Mouse (Mus musculus) hindbrain, embryonic 10.5 days (tissue): ENCODE results near the gene Gm13304. TPM values are rescaled to one million over a fixed set of nuclear protein-coding genes. Genes with fewer than 3 reads are reported as not detected.
"Not testable (repeated sequence)": the region's sequence is repeated elsewhere in the genome, so short reads cannot be mapped to it uniquely, and the experiment has no call there.

ENCODE experiments used
- DNase-seq: peaks from one replicate; pipeline ENCODE4 v3.0.0-alpha.2; 2017; ENCODE audit warnings: low spot score
- H3K27ac ChIP-seq: fragments of 300-500 bp; sonication (generic); 2 replicates; pipeline ENCODE4 v1.5.1; 2016; ENCODE audit warnings: mild to moderate bottlenecking, moderate library complexity
- H3K27me3 ChIP-seq: fragments of 300-500 bp; sonication (generic); 2 replicates; pipeline ENCODE4 v1.6.1; 2016; ENCODE audit warnings: mild to moderate bottlenecking; ENCODE audit not compliant: poor library complexity, insufficient read depth, severe bottlenecking
- H3K36me3 ChIP-seq: fragments of 300-500 bp; sonication (generic); 2 replicates; pipeline ENCODE4 v1.6.1; 2016; ENCODE audit warnings: mild to moderate bottlenecking, moderate library complexity
- H3K4me1 ChIP-seq: fragments of 300-500 bp; sonication (generic); replicated peaks from 2 replicates; pipeline ENCODE4 v1.6.1; 2016; ENCODE audit warnings: mild to moderate bottlenecking
- H3K4me3 ChIP-seq: fragments of 300-500 bp; sonication (generic); 2 replicates; pipeline ENCODE4 v1.5.1; 2016; ENCODE audit warnings: mild to moderate bottlenecking, moderate library complexity
- H3K9me3 ChIP-seq: fragments of 300-500 bp; sonication (generic); 2 replicates; pipeline ENCODE4 v1.6.1; 2016; ENCODE audit warnings: mild to moderate bottlenecking, moderate library complexity
- WGBS: fragments of 180-500 bp; shearing (Covaris S2); methylation state at CpG from one replicate; pipeline ENCODE4 v1.1.7; 2016; 5-methylcytosine and 5-hydroxymethylcytosine counted together
- polyA plus RNA-seq: library from polyadenylated mRNA; unstranded; fragments of >200 nt; fragmentation: Nextera tagmentation; extraction: Ambion mirVana; gene quantifications from 2 replicates; pipeline ENCODE4 v1.2.1, GENCODE M21; 2016

Gene Gm13304
- not detected in 2 replicates for polyA plus RNA-seq

GRCm38 (mm10) chr4:42114517-42114916, at the start of gene Gm13304:
TSS of gene Gm13304 (plus strand) at chr4:42114817.
- WGBS: no CpG with 5 or more reads among the region's 5 CpGs
- not testable (repeated sequence) for H3K27ac ChIP-seq, H3K4me1 ChIP-seq, H3K9me3 ChIP-seq, H3K36me3 ChIP-seq, H3K4me3 ChIP-seq, H3K27me3 ChIP-seq, DNase-seq

GRCm38 (mm10) chr4:42090907-42091306, 23.7 kb upstream of the Gm13304 start, which contains the start of gene Gm3893:
TSS of gene Gm3893 (plus strand) at chr4:42091207.
- no CpG with 5 or more reads among the region's 2 CpGs for WGBS
- not testable (repeated sequence) for H3K9me3 ChIP-seq, DNase-seq, H3K4me3 ChIP-seq, H3K27ac ChIP-seq, H3K36me3 ChIP-seq, H3K27me3 ChIP-seq, H3K4me1 ChIP-seq

GRCm38 (mm10) chr4:42153136-42153535, 38.5 kb downstream of the Gm13304 start, which contains the start of gene Gm13306:
TSS of gene Gm13306 (plus strand) at chr4:42153436.
- not testable (repeated sequence) for DNase-seq, H3K4me1 ChIP-seq, H3K4me3 ChIP-seq, H3K36me3 ChIP-seq, H3K9me3 ChIP-seq, H3K27me3 ChIP-seq, H3K27ac ChIP-seq
- no CpG with 5 or more reads among the region's 9 CpGs for WGBS

Other genes starting within 250 kb of the Gm13304 start
- gene Gm21541, start 211.2 kb upstream of the Gm13304 start, polyA plus RNA-seq: 0.50 TPM in 1 of 2 replicates, not detected in the other
- 2.3 and 2.8 TPM in 2 replicates for gene Gm20878, start 173.2 kb upstream of the Gm13304 start, polyA plus RNA-seq
- gene Fam205a4, start 148.8 kb upstream of the Gm13304 start, polyA plus RNA-seq: 0.05 TPM in 1 of 2 replicates, not detected in the other
- 0.12 and 0.14 TPM in 2 replicates for gene Gm21093, start 80.1 kb upstream of the Gm13304 start, polyA plus RNA-seq
- not detected in 2 replicates for gene Gm3893, start 23.6 kb upstream of the Gm13304 start, polyA plus RNA-seq
- gene Gm13306, start 38.6 kb downstream of the Gm13304 start, polyA plus RNA-seq: not detected in 2 replicates
- not detected in 2 replicates for gene Gm13305, start 53.8 kb downstream of the Gm13304 start, polyA plus RNA-seq
- not detected in 2 replicates for gene Gm10600, start 125.8 kb downstream of the Gm13304 start, polyA plus RNA-seq
- not detected in 2 replicates for gene Ccl21b, start 140.9 kb downstream of the Gm13304 start, polyA plus RNA-seq
- not detected in 2 replicates for gene Gm21953, start 179.4 kb downstream of the Gm13304 start, polyA plus RNA-seq
- not detected in 2 replicates for gene Fam205a3, start 203.5 kb downstream of the Gm13304 start, polyA plus RNA-seq